ENCODE assay signal across 8 mouse cellular contexts in genomic region chr15:25412171-25412641, GRCm38 (mm10). TPM values are rescaled to one million over a fixed set of nuclear protein-coding genes. Genes with fewer than 3 reads are reported as not detected.
A peak's percentile ranks its signal among the peaks of the same experiment; 100 is the strongest.
DNase-seq lines count a peak whose midpoint lies in the region; ATAC-seq and TF ChIP-seq lines count a peak whose summit lies in the region.

No protein-coding gene starts in this region.

- no peak overlapping the region for H3K27ac ChIP-seq in brown adipose tissue, adult 24 weeks (replicated peaks; ENCODE audit: low read depth, low read length)
- H3K27ac ChIP-seq in forebrain, embryonic 14.5 days (ENCODE audit: low read depth, low read length) = peak overlapping the region; percentile 100
- H3K27ac ChIP-seq in hindbrain, embryonic 14.5 days = peak overlapping the region; percentile 100
- H3K27ac ChIP-seq in midbrain, embryonic 12.5 days (replicated peaks) = peak overlapping the region; percentile 98
- no peak overlapping the region for H3K27ac ChIP-seq in stomach, postnatal 0 days (replicated peaks)

- H3K9me3 ChIP-seq in forebrain, embryonic 14.5 days (replicated peaks; ENCODE audit: control insufficient read depth, low read length) = no peaks in the 10 kb centered on the region
- H3K9me3 ChIP-seq in hindbrain, embryonic 14.5 days (ENCODE audit: control insufficient read depth, low read length) = no peaks in the 10 kb centered on the region
- no peaks in the 10 kb centered on the region for H3K9me3 ChIP-seq in midbrain, embryonic 12.5 days
- H3K9me3 ChIP-seq in stomach, postnatal 0 days (ENCODE audit: control insufficient read depth, low read length) = no peaks in the 10 kb centered on the region

- peaks cover 13% of the 10 kb centered on the region for H3K36me3 ChIP-seq in forebrain, embryonic 14.5 days (ENCODE audit: control insufficient read depth, insufficient read depth, low read length)
- peaks cover 9% of the 10 kb centered on the region; the same call in 1 of the 2 replicates for H3K36me3 ChIP-seq in hindbrain, embryonic 14.5 days (replicated peaks; ENCODE audit: control insufficient read depth, insufficient read depth)
- peaks cover 10% of the 10 kb centered on the region; the same call in 1 of the 2 replicates for H3K36me3 ChIP-seq in midbrain, embryonic 12.5 days
- no peaks in the 10 kb centered on the region for H3K36me3 ChIP-seq in stomach, postnatal 0 days (ENCODE audit: control insufficient read depth, insufficient read depth, low read length)

- H3K4me1 ChIP-seq in brown adipose tissue, adult 24 weeks (ENCODE audit: control insufficient read depth, insufficient read depth, insufficient read length, low read length) = peaks cover 5% of the 10 kb centered on the region; the same call in 1 of the 2 replicates
- peaks cover 31% of the 10 kb centered on the region for H3K4me1 ChIP-seq in forebrain, embryonic 14.5 days (ENCODE audit: control insufficient read depth, insufficient read depth, low read length)
- peaks cover 41% of the 10 kb centered on the region for H3K4me1 ChIP-seq in hindbrain, embryonic 14.5 days (replicated peaks; ENCODE audit: control insufficient read depth, insufficient read depth, low read length)
- H3K4me1 ChIP-seq in midbrain, embryonic 12.5 days = peaks cover 44% of the 10 kb centered on the region
- H3K4me1 ChIP-seq in stomach, postnatal 0 days (replicated peaks; ENCODE audit: control insufficient read depth, insufficient read depth) = no peaks in the 10 kb centered on the region

- peak overlapping the region; percentile 65 for H3K4me3 ChIP-seq in brown adipose tissue, adult 24 weeks (ENCODE audit: insufficient read depth, low read depth, low read length)
- H3K4me3 ChIP-seq in forebrain, embryonic 14.5 days (ENCODE audit: low read depth, low read length) = peak overlapping the region; percentile 99
- H3K4me3 ChIP-seq in hindbrain, embryonic 14.5 days (replicated peaks; ENCODE audit: low read length) = peak overlapping the region; percentile 100
- H3K4me3 ChIP-seq in midbrain, embryonic 12.5 days = peak overlapping the region; percentile 99
- H3K4me3 ChIP-seq in stomach, postnatal 0 days (ENCODE audit: low read depth, low read length) = peak overlapping the region; percentile 77

- peak overlapping the region; percentile 61 for H3K4me2 ChIP-seq in forebrain, embryonic 14.5 days (ENCODE audit: low read length)
- peak overlapping the region; percentile 70 for H3K4me2 ChIP-seq in hindbrain, embryonic 14.5 days (replicated peaks)
- peak overlapping the region; percentile 76 for H3K4me2 ChIP-seq in midbrain, embryonic 12.5 days (replicated peaks)
- H3K4me2 ChIP-seq in stomach, postnatal 0 days (replicated peaks; ENCODE audit: low read depth) = peak overlapping the region; percentile 77

- WGBS in forebrain, embryonic 14.5 days = 0% methylated on average over 25 of the region's 25 CpGs
- under 1% methylated on average over 25 of the region's 25 CpGs for WGBS in hindbrain, embryonic 14.5 days
- under 1% methylated on average over 25 of the region's 25 CpGs for WGBS in midbrain, embryonic 12.5 days
- WGBS in stomach, postnatal 0 days = under 1% methylated on average over 25 of the region's 25 CpGs

- H3K9ac ChIP-seq in forebrain, embryonic 14.5 days (ENCODE audit: low read length) = peak overlapping the region; percentile 100
- H3K9ac ChIP-seq in hindbrain, embryonic 14.5 days = peak overlapping the region; percentile 100
- peak overlapping the region; percentile 100 for H3K9ac ChIP-seq in midbrain, embryonic 12.5 days (replicated peaks)
- peak overlapping the region; percentile 67 for H3K9ac ChIP-seq in stomach, postnatal 0 days (ENCODE audit: low read length)

- TF ChIP-seq CTCF in stomach, postnatal 0 days (IDR thresholded peaks at IDR 0.05; ENCODE audit: low read depth) = no peak

- ATAC-seq in forebrain, embryonic 14.5 days = peak; percentile 69
- ATAC-seq in hindbrain, embryonic 14.5 days (ENCODE audit: low FRiP score) = peak; percentile 73
- peak; percentile 81 for ATAC-seq in midbrain, embryonic 12.5 days (ENCODE audit: low FRiP score, low read depth)
- ATAC-seq in stomach, postnatal 0 days (ENCODE audit: low FRiP score, low TSS enrichment) = peak; percentile 56

- TF ChIP-seq EP300 in stomach, postnatal 0 days (optimal IDR thresholded peaks at IDR 0.05) = no peak

- no peaks in the 10 kb centered on the region for H3K27me3 ChIP-seq in forebrain, embryonic 14.5 days (replicated peaks; ENCODE audit: control insufficient read depth, insufficient read depth, low read length)
- no peaks in the 10 kb centered on the region for H3K27me3 ChIP-seq in hindbrain, embryonic 14.5 days (ENCODE audit: control insufficient read depth, insufficient read depth, low read length)
- no peaks in the 10 kb centered on the region for H3K27me3 ChIP-seq in midbrain, embryonic 12.5 days
- H3K27me3 ChIP-seq in stomach, postnatal 0 days (ENCODE audit: control insufficient read depth, insufficient read depth, low read length) = no peaks in the 10 kb centered on the region

- peak; percentile 21 to 62 for DNase-seq in adrenal gland, adult (ENCODE audit: inconsistent age in 2 of 2, low spot score in 1 of 2)
- DNase-seq in adrenal gland, adult 8-10 months = no peak
- DNase-seq in forebrain, embryonic 14.5 days (ENCODE audit: low spot score) = peak; percentile 96
- peak; percentile 88 for DNase-seq in hindbrain, embryonic 14.5 days (ENCODE audit: low spot score)
- DNase-seq in left cerebral cortex, adult 9 months (ENCODE audit: low spot score in 2 of 2) = peak; percentile 58 to 73
- peak; percentile 61 for DNase-seq in stomach, postnatal 0 days (ENCODE audit: low spot score)

RNA-seq across cellular contexts. Expression of gene Basp1, which starts 1.4 kb away (rescaled TPM):
- 1 to 10 TPM; 3.1 to 4.9 (median 3.6) TPM for total RNA-seq in adrenal gland, adult 8-10 months (2022)
- 5.2 and 5.3 TPM in 2 replicates for polyA plus RNA-seq in brown adipose tissue, adult 24 weeks (2012; ENCODE audit: insufficient read depth, insufficient read length, missing spikeins)
- 154 and 164 TPM in 2 replicates for polyA plus RNA-seq in forebrain, embryonic 14.5 days (2014; fragmentation: Nextera tagmentation; extraction: Ambion mirVana)
- 262 and 283 TPM in 2 replicates for polyA plus RNA-seq in hindbrain, embryonic 14.5 days (2014; fragmentation: Nextera tagmentation; extraction: Ambion mirVana)
- 256 and 292 TPM in 2 replicates for polyA plus RNA-seq in midbrain, embryonic 12.5 days (2016; fragmentation: Nextera tagmentation; extraction: Ambion mirVana)
- polyA plus RNA-seq in stomach, postnatal 0 days (2015; fragmentation: Nextera tagmentation; extraction: Ambion mirVana) = 19.6 and 20.7 TPM in 2 replicates

Comparison
In these comparisons a context has a peak if more than half of its experiments do, and no peak if none do; other contexts are left out.
1. H3K27ac ChIP-seq: peak in forebrain, embryonic 14.5 days (single experiment), hindbrain, embryonic 14.5 days (single experiment) and midbrain, embryonic 12.5 days (single experiment); none in brown adipose tissue, adult 24 weeks (single experiment) and stomach, postnatal 0 days (single experiment).
2. Peak in every context shown above with its lines, with median percentiles within 50 percentile points of each other: H3K4me3 ChIP-seq, ATAC-seq, H3K4me2 ChIP-seq and H3K9ac ChIP-seq.